38 mouse cellular contexts compared by ENCODE assay signal in the genomic region with DNA sequence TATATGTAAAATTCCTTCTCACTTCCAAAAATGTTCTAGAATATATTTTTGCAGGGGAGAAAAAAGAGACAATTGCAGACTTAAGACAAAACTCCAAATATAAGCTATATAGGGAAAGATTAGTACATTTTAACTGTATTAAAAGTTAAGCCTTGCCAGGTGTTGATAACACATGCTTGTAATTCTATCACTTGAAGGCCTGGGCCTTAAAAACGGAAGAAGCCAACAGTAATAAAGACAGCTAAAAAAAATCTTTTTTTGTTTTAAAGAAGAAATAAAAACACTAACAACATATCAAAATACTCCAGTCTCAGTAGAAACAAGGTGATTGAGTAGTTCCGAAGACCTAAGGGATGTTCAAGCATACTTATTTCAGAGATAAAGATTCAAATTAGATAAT. TPM values are rescaled to one million over a fixed set of nuclear protein-coding genes. Genes with fewer than 3 reads are reported as not detected.
"Had no signal": no experiment of that assay in that cellular context is flagged by ENCODE, and none has a peak within 500 bp of the region (broad histone marks: within the 10 kb centered on the region; RNA-seq: fewer than 3 reads in every experiment).

No protein-coding gene starts in this region.

- H3K4me3 ChIP-seq: embryonic facial prominence, embryonic 10.5 days; embryonic facial prominence, embryonic 12.5 days; embryonic facial prominence, embryonic 13.5 days; embryonic facial prominence, embryonic 15.5 days; erythroblast, embryonic 14.5 days; forebrain, embryonic 10.5 days; forebrain, embryonic 12.5 days; forebrain, embryonic 13.5 days; forebrain, embryonic 15.5 days; gastrocnemius, adult 2 months; heart, adult 2 months had no signal

- H3K27me3 ChIP-seq: embryonic facial prominence, embryonic 12.5 days; embryonic facial prominence, embryonic 13.5 days; embryonic facial prominence, embryonic 15.5 days; forebrain, embryonic 12.5 days; forebrain, embryonic 13.5 days; forebrain, embryonic 15.5 days had no signal

- H3K9me3 ChIP-seq: embryonic facial prominence, embryonic 10.5 days; embryonic facial prominence, embryonic 12.5 days; embryonic facial prominence, embryonic 13.5 days; embryonic facial prominence, embryonic 15.5 days; forebrain, embryonic 10.5 days; forebrain, embryonic 12.5 days; forebrain, embryonic 13.5 days; forebrain, embryonic 15.5 days had no signal

- H3K27ac ChIP-seq: embryonic facial prominence, embryonic 10.5 days; embryonic facial prominence, embryonic 12.5 days; embryonic facial prominence, embryonic 13.5 days; embryonic facial prominence, embryonic 15.5 days; forebrain, embryonic 10.5 days; forebrain, embryonic 12.5 days; forebrain, embryonic 13.5 days; forebrain, embryonic 15.5 days; gastrocnemius, adult 2 months; heart, adult 2 months had no signal

- DNase-seq: cerebellum, adult 9-10 months; cerebellum, adult 9-11 months; cerebellum, postnatal 10 days; cerebellum, postnatal 14 days; cerebellum, postnatal 25 days; cerebellum, postnatal 36 days; embryo, embryonic 11 days; forebrain, postnatal 0 days; gastrocnemius, adult 2 months; gastrocnemius, postnatal 10 days; gastrocnemius, postnatal 14 days; gastrocnemius, postnatal 25 days; gastrocnemius, postnatal 36 days; heart, adult 18-20 months; heart, adult 2 months had no signal

- H3K4me1 ChIP-seq: embryonic facial prominence, embryonic 10.5 days; embryonic facial prominence, embryonic 12.5 days; embryonic facial prominence, embryonic 13.5 days; embryonic facial prominence, embryonic 15.5 days; forebrain, embryonic 10.5 days; forebrain, embryonic 12.5 days; forebrain, embryonic 13.5 days; forebrain, embryonic 15.5 days had no signal

- H3K9ac ChIP-seq: embryonic facial prominence, embryonic 12.5 days; embryonic facial prominence, embryonic 13.5 days; embryonic facial prominence, embryonic 15.5 days; forebrain, embryonic 12.5 days; forebrain, embryonic 13.5 days; forebrain, embryonic 15.5 days; forebrain, postnatal 0 days had no signal

RNA-seq across cellular contexts. Expression of a gene that starts 40.0 kb away (rescaled TPM):
- total RNA-seq: common myeloid progenitor, adult 5-6 weeks; forebrain, postnatal 0 days; gastrocnemius, adult 18-20 months; gastrocnemius, adult 2 months; gastrocnemius, adult 8-10 months; gastrocnemius, postnatal 10 days; gastrocnemius, postnatal 14 days; gastrocnemius, postnatal 25 days; gastrocnemius, postnatal 36 days; gastrocnemius, postnatal 4 days; granulocyte monocyte progenitor cell, adult 5-6 weeks; heart, adult 18-20 months; heart, adult 2 months; heart, adult 8-10 months had no signal
- polyA plus RNA-seq: cortical plate, adult 2 months; embryonic facial prominence, embryonic 10.5 days; embryonic facial prominence, embryonic 15.5 days; erythroblast, embryonic 14.5 days; forebrain, embryonic 10.5 days; forebrain, embryonic 11.5 days; forebrain, embryonic 14.5 days; forebrain, embryonic 15.5 days; forebrain, embryonic 16.5 days; forebrain, postnatal 0 days; frontal cortex, adult 2 months; gonadal fat pad, adult 2 months; heart, adult 2 months had no signal

RNA-seq across cellular contexts. Expression of a gene that starts 51.5 kb away (rescaled TPM):
- total RNA-seq: common myeloid progenitor, adult 5-6 weeks; forebrain, postnatal 0 days; gastrocnemius, adult 18-20 months; gastrocnemius, adult 2 months; gastrocnemius, adult 8-10 months; gastrocnemius, postnatal 10 days; gastrocnemius, postnatal 14 days; gastrocnemius, postnatal 25 days; gastrocnemius, postnatal 36 days; gastrocnemius, postnatal 4 days; granulocyte monocyte progenitor cell, adult 5-6 weeks; heart, adult 18-20 months; heart, adult 2 months; heart, adult 8-10 months had no signal
- polyA plus RNA-seq: embryonic facial prominence, embryonic 10.5 days; embryonic facial prominence, embryonic 11.5 days; embryonic facial prominence, embryonic 12.5 days; embryonic facial prominence, embryonic 13.5 days; embryonic facial prominence, embryonic 14.5 days; embryonic facial prominence, embryonic 15.5 days; erythroblast, embryonic 14.5 days; forebrain, embryonic 10.5 days; forebrain, embryonic 11.5 days; forebrain, embryonic 12.5 days; forebrain, embryonic 13.5 days; forebrain, embryonic 14.5 days; forebrain, embryonic 15.5 days; forebrain, embryonic 16.5 days; forebrain, postnatal 0 days; gonadal fat pad, adult 2 months; heart, adult 2 months had no signal
